Mouse (Mus musculus): Measurements from ENCODE around the gene Ulk1.

Gene Ulk1

GRCm38 (mm10) chr5:110769272-110769671 lies 40.6 kb downstream of the Ulk1 start:
- no peak for DNase-seq (ENCODE audit: low spot score in 2 of 2)

DNA sequence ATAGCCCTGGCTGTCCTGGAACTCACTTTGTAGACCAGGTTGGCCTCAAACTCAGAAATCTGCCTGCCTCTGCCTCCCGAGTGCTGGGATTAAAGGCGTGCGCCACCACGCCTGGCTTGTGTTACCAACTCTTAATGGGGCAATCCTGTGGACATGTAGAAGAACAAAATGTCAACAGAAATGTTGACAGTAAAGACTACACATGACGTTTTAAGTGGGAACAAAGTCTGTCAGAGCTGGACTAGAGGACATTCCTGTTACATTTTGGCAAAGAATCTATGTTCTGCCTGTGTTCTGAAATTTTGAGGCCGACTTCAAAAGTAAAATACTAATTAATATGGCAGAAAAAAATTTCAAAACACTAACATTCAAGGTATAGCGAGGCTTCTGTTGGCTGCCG lies 46.0 kb downstream of the Ulk1 start:
- no peak for DNase-seq (ENCODE audit: low spot score in 2 of 2)

- no peak for DNase-seq (ENCODE audit: low spot score in 2 of 2)
These were observed 64.9 kb downstream of the Ulk1 start for GRCm38 (mm10) chr5:110745021-110745420.

DNA sequence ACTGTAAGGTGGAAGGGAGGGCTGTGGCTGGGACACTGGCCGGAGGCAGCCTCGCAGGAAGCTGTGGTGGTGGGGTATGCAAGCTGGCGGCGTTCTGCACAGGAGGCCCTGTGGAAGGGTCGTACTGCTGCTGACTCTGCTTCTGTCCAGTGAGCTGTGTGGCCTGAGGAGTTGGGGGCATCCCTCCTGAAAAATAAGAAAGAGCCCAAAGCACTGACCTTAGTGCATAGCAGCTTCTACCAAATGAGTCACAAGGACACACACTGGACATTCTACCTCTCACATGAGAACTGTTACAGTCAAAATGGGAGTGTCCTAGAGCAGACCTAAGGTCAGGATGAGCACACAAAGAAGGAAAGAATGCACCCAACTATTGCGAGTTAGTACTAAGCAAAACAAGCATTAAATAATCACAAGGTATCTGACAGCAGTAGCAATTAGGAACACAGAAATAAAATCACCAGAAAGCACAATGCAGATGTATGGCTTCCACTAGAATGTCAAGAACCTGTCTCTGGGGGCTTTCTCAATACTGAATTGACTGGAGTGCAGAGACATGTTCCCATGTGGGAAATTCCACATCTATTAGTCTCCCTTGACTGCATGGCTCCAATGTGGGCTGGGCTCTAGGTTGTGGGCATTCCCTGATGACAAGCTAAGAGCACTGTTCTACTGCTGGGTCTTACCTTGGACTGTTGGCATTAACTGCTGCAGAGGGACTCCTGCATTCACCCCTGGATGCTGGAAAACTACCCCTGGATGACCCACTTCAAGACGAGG lies 70.2 kb downstream of the Ulk1 start:
- DNase-seq (ENCODE audit: low spot score in 2 of 2), result no peak

- DNase-seq (ENCODE audit: low spot score in 2 of 2), result no peak
These were observed 74.3 kb downstream of the Ulk1 start for GRCm38 (mm10) chr5:110735606-110736005.

Data from urinary bladder, adult 18-20 months (tissue).